Mouse (Mus musculus) gastrocnemius, postnatal 36 days (tissue): ENCODE measurements around the gene Nbeal2. TPM values are rescaled to one million over a fixed set of nuclear protein-coding genes. Genes with fewer than 3 reads are reported as not detected.

ENCODE experiments used
- DNase-seq, 2 experiments: peaks; one replicate each; pipeline ENCODE4 v3.0.0; 2022
- intact Hi-C: fragments of 180-260 bp; cut with DNase I; formaldehyde crosslinking; loops from one replicate; pipeline ENCODE4 v1.15.1; 2025
- total RNA-seq, 2 experiments: library from RNA; stranded (reverse); gene quantifications; 2 replicates each; pipeline ENCODE4 v1.2.3; 2021

Gene Nbeal2
- total RNA-seq, 2 experiments from 2014 or later: 3.3 to 3.6 TPM

GRCm38 (mm10) chr9:110678886-110679285 is 24.9 kb upstream of the Nbeal2 start:
- intact Hi-C loops: no loop called here
- DNase-seq: no peak

- intact Hi-C loops: no loop called here
- no peak for DNase-seq
Measured at GRCm38 (mm10) chr9:110676492-110676911, 22.5 kb upstream of the Nbeal2 start.

GRCm38 (mm10) chr9:110673107-110673752 is 19.3 kb upstream of the Nbeal2 start:
- intact Hi-C loops: no loop called here
- no peak for DNase-seq

- intact Hi-C loops: no loop called here
Measured at GRCm38 (mm10) chr9:110672462-110673106, 18.6 kb upstream of the Nbeal2 start.

GRCm38 (mm10) chr9:110669785-110670184 is 15.8 kb upstream of the Nbeal2 start:
- intact Hi-C loops: no loop called here
- no peak for DNase-seq

More at GRCm38 (mm10) chr9:110672462-110673106, 18.6 kb upstream of the Nbeal2 start:
- DNase-seq: no peak

- intact Hi-C loops: no loop called here
- DNase-seq: no peak
Measured at GRCm38 (mm10) chr9:110668601-110669293, 14.8 kb upstream of the Nbeal2 start.

GRCm38 (mm10) chr9:110667219-110667836 is 13.4 kb upstream of the Nbeal2 start:
- intact Hi-C loops: no loop called here
- no peak for DNase-seq

GRCm38 (mm10) chr9:110666374-110666773 is 12.4 kb upstream of the Nbeal2 start:
- DNase-seq: no peak
- intact Hi-C loops: no loop called here

- DNase-seq: no peak
- intact Hi-C loops: no loop called here
Measured at GRCm38 (mm10) chr9:110665912-110666311, 12.0 kb upstream of the Nbeal2 start.

- no peak for DNase-seq
- intact Hi-C loops: no loop called here
Measured at GRCm38 (mm10) chr9:110662844-110663243, 8.9 kb upstream of the Nbeal2 start.

GRCm38 (mm10) chr9:110660856-110661612 is 7.1 kb upstream of the Nbeal2 start:
- no peak for DNase-seq
- intact Hi-C loops: no loop called here

GRCm38 (mm10) chr9:110660208-110660607 is 6.2 kb upstream of the Nbeal2 start:
- no peak for DNase-seq
- intact Hi-C loops: no loop called here

GRCm38 (mm10) chr9:110659521-110659920 is 5.6 kb upstream of the Nbeal2 start:
- no peak for DNase-seq
- intact Hi-C loops: no loop called here

GRCm38 (mm10) chr9:110657474-110658078 is 3.6 kb upstream of the Nbeal2 start:
- intact Hi-C loops: no loop called here
- DNase-seq: no peak

GRCm38 (mm10) chr9:110656249-110657221 is 2.6 kb upstream of the Nbeal2 start, which contains the start of gene Ccdc12:
Gene Ccdc12, plus strand, starts transcription at chr9:110656503.
- intact Hi-C loops: no loop called here
- DNase-seq: peak; percentile 90 to 98

- no peak for DNase-seq
- intact Hi-C loops: no loop called here
Measured at GRCm38 (mm10) chr9:110655651-110656007, 1.7 kb upstream of the Nbeal2 start.

- intact Hi-C loops: no loop called here
Measured at GRCm38 (mm10) chr9:110654726-110655650, 1.0 kb upstream of the Nbeal2 start.

More at GRCm38 (mm10) chr9:110654726-110655650, 1.0 kb upstream of the Nbeal2 start:
- DNase-seq: no peak
